Mouse (Mus musculus) cerebellum, adult 2 months (tissue): ENCODE measurements around the gene Lama2. TPM values are rescaled to one million over a fixed set of nuclear protein-coding genes. Genes with fewer than 3 reads are reported as not detected.

Experiments used
- DNase-seq, 2 experiments: peaks; one replicate each; pipeline ENCODE4 v3.0.0; 2021
- H3K27ac ChIP-seq: fragments of 200-500 bp; 2 replicates; pipeline ENCODE4 v1.5.1; 2012; ENCODE audit warnings: low read length, control low read depth, inconsistent platforms; ENCODE audit not compliant: insufficient read depth
- H3K27me3 ChIP-seq: fragments of 200-500 bp; 2 replicates; pipeline ENCODE4 v1.6.1; 2012; ENCODE audit warnings: inconsistent platforms, mild to moderate bottlenecking, low read length, moderate library complexity; ENCODE audit not compliant: control insufficient read depth, insufficient read depth
- H3K4me1 ChIP-seq: fragments of 200-500 bp; 2 replicates; pipeline ENCODE4 v1.6.1; 2011; ENCODE audit warnings: low read length; ENCODE audit not compliant: control insufficient read depth, insufficient read depth
- H3K4me3 ChIP-seq: fragments of 200-500 bp; replicated peaks from 2 replicates; pipeline ENCODE3; 2011; ENCODE audit warnings: mild to moderate bottlenecking, low read depth, low read length, control low read depth; ENCODE audit not compliant: insufficient read depth
- CTCF ChIP-seq: fragments of 200-500 bp; IDR thresholded peaks from 2 replicates; pipeline ENCODE4 v1.5.1; 2011; ENCODE audit warnings: low read depth, mild to moderate bottlenecking, control low read depth, low read length, moderate library complexity, borderline replicate concordance; ENCODE audit not compliant: insufficient read depth
- POLR2A ChIP-seq: fragments of 200-500 bp; IDR thresholded peaks from 2 replicates; pipeline ENCODE4 v1.6.1; 2011; ENCODE audit warnings: low read length, control low read depth, borderline replicate concordance; ENCODE audit not compliant: insufficient read depth
- WGBS: fragments of 180-500 bp; shearing (Covaris S2); methylation state at CpG from one replicate; pipeline ENCODE4 v1.1.7; 2018; 5-methylcytosine and 5-hydroxymethylcytosine counted together
- polyA plus RNA-seq: library from polyadenylated mRNA; depleted of rRNA; stranded (reverse); fragments of >200 nt; gene quantifications from 2 replicates; pipeline ENCODE4 v1.2.3, GENCODE M21; 2012

Lama2 gene
- polyA plus RNA-seq, 1 experiment: 7.3 TPM

- 83% methylated on average over 3 of the region's 3 CpGs for WGBS
- Histone ChIP-seq H3K27me3 (no peaks in the 10 kb centered on the region), H3K27ac (no peak overlapping the region), H3K4me1 (no peaks in the 10 kb centered on the region), H3K4me3 (no peak overlapping the region)
- no peak for DNase-seq
- no peak for TF ChIP-seq POLR2A
- no peak for TF ChIP-seq CTCF
Measured at GRCm38 (mm10) chr10:27101800-27102353, 517.7 kb downstream of the Lama2 start.

GRCm38 (mm10) chr10:27077113-27077512, 542.4 kb downstream of the Lama2 start:
- H3K4me1 ChIP-seq: no peaks in the 10 kb centered on the region
- WGBS: 67% methylated on average over 2 of the region's 2 CpGs
- TF ChIP-seq CTCF: no peak

GRCm38 (mm10) chr10:27068794-27069435, 550.6 kb downstream of the Lama2 start:
- WGBS: 82% methylated on average over 2 of the region's 2 CpGs
- Histone ChIP-seq H3K27ac (no peak overlapping the region), H3K4me1 (no peaks in the 10 kb centered on the region), H3K27me3 (no peaks in the 10 kb centered on the region), H3K4me3 (no peak overlapping the region)
- DNase-seq: no peak
- no peak for TF ChIP-seq CTCF
- TF ChIP-seq POLR2A: no peak

More at GRCm38 (mm10) chr10:27077113-27077512, 542.4 kb downstream of the Lama2 start:
- Histone ChIP-seq H3K27ac (no peak overlapping the region), H3K27me3 (no peaks in the 10 kb centered on the region), H3K4me3 (no peak overlapping the region)
- DNase-seq: no peak

GRCm38 (mm10) chr10:27063671-27064070, 555.9 kb downstream of the Lama2 start:
- no peak overlapping the region for H3K4me3 ChIP-seq
- TF ChIP-seq POLR2A (no peak), CTCF (no peak)
- no peak for DNase-seq
- H3K27ac ChIP-seq: no peak overlapping the region
- H3K4me1 ChIP-seq: no peaks in the 10 kb centered on the region
- 76% methylated on average over 4 of the region's 4 CpGs for WGBS
- H3K27me3 ChIP-seq: no peaks in the 10 kb centered on the region

DNA sequence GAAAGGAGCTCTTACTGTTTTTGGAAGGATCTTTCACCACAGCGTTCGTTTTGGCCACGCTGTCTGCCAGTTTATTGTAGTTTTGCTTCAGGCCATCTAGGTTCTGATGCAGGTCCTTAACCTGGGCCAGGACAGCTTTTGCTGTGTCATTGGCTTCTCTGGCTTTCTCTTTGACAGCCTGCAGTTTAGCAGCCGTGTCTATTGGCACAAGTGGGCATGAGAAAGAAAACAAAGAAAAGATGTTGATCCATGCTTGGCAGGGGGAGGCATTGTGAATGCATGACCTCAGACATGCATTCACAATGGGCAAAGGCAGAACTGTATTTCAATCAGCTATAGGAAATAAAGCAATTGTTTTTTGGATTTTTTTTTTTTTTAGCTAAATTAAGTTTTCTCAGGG, 565.1 kb downstream of the Lama2 start:
- Histone ChIP-seq H3K4me3 (no peak overlapping the region), H3K27ac (no peak overlapping the region), H3K27me3 (no peaks in the 10 kb centered on the region), H3K4me1 (no peaks in the 10 kb centered on the region)
- WGBS: 8% methylated on average over 4 of the region's 4 CpGs
- no peak for TF ChIP-seq POLR2A
- TF ChIP-seq CTCF: no peak
- DNase-seq: peak in 1 of 2 experiments; percentile 0

GRCm38 (mm10) chr10:27047196-27047595, 572.4 kb downstream of the Lama2 start:
- no peak for DNase-seq
- H3K4me3 ChIP-seq: no peak overlapping the region
- TF ChIP-seq CTCF (no peak), POLR2A (no peak)
- 75% methylated on average over 2 of the region's 2 CpGs for WGBS
- no peak overlapping the region for H3K27ac ChIP-seq
- H3K4me1 ChIP-seq: no peaks in the 10 kb centered on the region
- no peaks in the 10 kb centered on the region for H3K27me3 ChIP-seq

- no peak overlapping the region for H3K4me3 ChIP-seq
- no peak for DNase-seq
- no peak overlapping the region for H3K27ac ChIP-seq
- TF ChIP-seq POLR2A (no peak), CTCF (no peak)
- no peaks in the 10 kb centered on the region for H3K4me1 ChIP-seq
- 57% methylated on average over 1 of the region's 1 CpGs for WGBS
- H3K27me3 ChIP-seq: no peaks in the 10 kb centered on the region
Measured at GRCm38 (mm10) chr10:27041812-27042211, 577.7 kb downstream of the Lama2 start.

- H3K4me1 ChIP-seq: no peaks in the 10 kb centered on the region
- no peak for TF ChIP-seq POLR2A
- TF ChIP-seq CTCF: no peak
- H3K27ac ChIP-seq: no peak overlapping the region
- no peaks in the 10 kb centered on the region for H3K27me3 ChIP-seq
- DNase-seq: no peak
- 79% methylated on average over 1 of the region's 1 CpGs for WGBS
- H3K4me3 ChIP-seq: no peak overlapping the region
Measured at GRCm38 (mm10) chr10:27022707-27023106, 596.9 kb downstream of the Lama2 start.
